Mouse (Mus musculus) gastrocnemius, adult 2 months (tissue): ENCODE data around the gene Slain1. TPM values are rescaled to one million over a fixed set of nuclear protein-coding genes. Genes with fewer than 3 reads are reported as not detected.
"Not testable (repeated sequence)": the region's sequence is repeated elsewhere in the genome, so short reads cannot be mapped to it uniquely, and the experiment has no call there.

ENCODE experiments used
- DNase-seq: peaks from one replicate; pipeline ENCODE4 v3.0.0; 2022
- H3K27ac ChIP-seq: fragments of 200-600 bp; 2 replicates; pipeline ENCODE4 v1.8.1; 2022; ENCODE audit warnings: mild to moderate bottlenecking
- H3K4me3 ChIP-seq: fragments of 200-600 bp; 2 replicates; pipeline ENCODE4 v1.8.1; 2022; ENCODE audit warnings: mild to moderate bottlenecking, moderate library complexity
- CTCF ChIP-seq: fragments of 200-600 bp; IDR thresholded peaks from 2 replicates; pipeline ENCODE4 v1.8.1; 2022; ENCODE audit warnings: antibody characterized with exemption, mild to moderate bottlenecking, moderate library complexity
- intact Hi-C: fragments of 180-260 bp; cut with DNase I; formaldehyde crosslinking; loops from one replicate; pipeline ENCODE4 v1.15.1; 2025
- microRNA-seq: library from miRNA; unstranded; fragments of <30 nt; microRNA quantifications from one replicate; pipeline ENCODE4 v1.2.0, GENCODE M21; 2021
- total RNA-seq, 2 experiments: library from RNA; stranded (reverse); gene quantifications; 2 replicates each; pipeline ENCODE4 v1.2.3; 2021

Gene Slain1
- total RNA-seq, 2 experiments from 2014 or later, result not detected

- TF ChIP-seq CTCF, result no peak
- Histone ChIP-seq H3K4me3 (peak overlapping the region; percentile 11; the same call in 1 of the 2 replicates), H3K27ac (peak overlapping the region; percentile 63)
- DNase-seq, result peak; percentile 17
- intact Hi-C loops, result no loop called here
Observed at GRCm38 (mm10) chr14:103742150-103742549, 92.1 kb downstream of the Slain1 start.

DNA sequence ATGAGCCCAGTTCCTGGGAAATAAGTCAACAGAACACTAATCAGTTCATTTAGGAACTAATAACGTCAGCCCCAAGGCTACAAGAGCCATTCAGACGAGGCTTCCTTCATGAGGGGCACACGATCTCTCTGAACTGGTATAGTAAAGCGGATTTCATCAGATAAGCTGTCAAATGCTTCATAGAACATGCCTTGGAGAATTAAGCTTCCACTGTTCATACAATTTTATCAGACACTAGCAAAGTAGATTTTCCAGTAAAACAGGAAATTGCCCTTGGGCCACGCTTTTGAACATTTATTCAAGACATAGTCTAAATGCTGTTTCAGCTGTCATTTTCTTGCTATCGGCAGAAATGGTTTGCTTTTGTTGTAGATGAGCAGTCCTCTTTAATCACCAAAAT, 97.3 kb downstream of the Slain1 start:
- no peak for TF ChIP-seq CTCF
- no peak for DNase-seq
- intact Hi-C loops, result no loop called here
- Histone ChIP-seq H3K27ac (no peak overlapping the region), H3K4me3 (no peak overlapping the region)

DNA sequence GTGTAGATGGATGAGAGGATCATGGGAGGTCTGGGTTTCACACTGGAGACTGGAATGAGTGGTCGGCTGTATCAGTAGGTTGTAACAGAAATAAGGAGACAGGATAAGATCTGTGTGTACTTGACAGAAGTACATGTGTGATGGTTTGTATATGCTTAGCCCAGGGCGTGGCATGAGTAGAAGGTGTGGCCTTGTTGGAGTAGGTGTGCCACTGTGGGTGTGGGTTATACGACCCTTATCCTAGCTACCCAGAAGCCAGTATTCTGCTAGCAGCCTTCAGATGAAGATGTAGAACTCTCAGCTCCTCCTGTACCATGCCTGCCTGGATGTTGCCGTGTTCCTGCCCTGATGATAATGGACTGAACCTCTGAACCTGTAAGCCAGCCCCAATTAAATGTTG, 100.6 kb downstream of the Slain1 start:
- H3K27ac ChIP-seq, DNase-seq, H3K4me3 ChIP-seq, intact Hi-C loops: not testable (repeated sequence)

DNA sequence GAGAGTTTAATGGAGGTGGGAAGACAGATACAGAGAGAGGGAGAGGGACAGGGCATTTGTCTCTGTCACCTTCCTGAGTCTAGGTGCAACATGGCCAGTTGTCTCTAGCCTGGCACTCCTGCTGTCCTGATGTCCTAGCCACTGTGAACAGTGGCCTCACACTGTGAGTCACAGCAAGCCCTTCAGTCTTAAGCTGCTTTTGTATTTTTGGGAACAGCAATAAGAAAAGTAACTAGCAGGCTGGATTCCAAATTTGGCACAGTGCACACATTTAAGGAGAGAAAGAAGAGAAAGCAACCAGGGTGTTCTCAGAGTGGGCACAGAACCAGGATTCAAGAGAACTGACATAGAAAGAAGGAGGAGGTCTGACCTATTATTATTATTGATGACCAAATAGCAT, 101.4 kb downstream of the Slain1 start:
- no peak overlapping the region for H3K27ac ChIP-seq
- no peak overlapping the region for H3K4me3 ChIP-seq
- intact Hi-C loops, result no loop called here
- no peak for DNase-seq
- no peak for TF ChIP-seq CTCF

- DNase-seq, result no peak
- no peak for TF ChIP-seq CTCF
- Histone ChIP-seq H3K4me3 (no peak overlapping the region), H3K27ac (no peak overlapping the region)
- intact Hi-C loops, result no loop called here
Observed at GRCm38 (mm10) chr14:103752773-103753172, 102.7 kb downstream of the Slain1 start.

- Histone ChIP-seq H3K4me3 (no peak overlapping the region), H3K27ac (no peak overlapping the region)
- no peak for DNase-seq
- intact Hi-C loops, result no loop called here
- no peak for TF ChIP-seq CTCF
Observed at GRCm38 (mm10) chr14:103754041-103754440, 104.0 kb downstream of the Slain1 start.

DNA sequence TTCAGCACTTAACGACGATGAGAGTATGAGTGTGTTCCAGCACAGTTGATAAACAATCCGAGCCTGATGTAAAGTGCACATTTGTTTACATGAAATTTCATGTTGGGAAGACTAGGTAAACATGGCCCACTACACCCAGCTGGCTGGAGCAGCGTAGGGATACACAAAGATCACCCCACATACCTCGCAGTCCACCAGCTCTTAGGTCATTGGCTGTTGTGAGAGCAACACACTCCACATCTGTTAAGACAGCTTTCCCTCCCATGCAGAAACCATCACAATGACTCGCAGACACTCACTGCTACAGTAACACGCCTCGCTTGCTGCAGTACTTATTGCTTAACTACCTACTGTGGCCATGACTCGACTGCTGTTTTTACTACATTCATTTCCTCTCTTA, 104.4 kb downstream of the Slain1 start:
- Histone ChIP-seq H3K4me3 (no peak overlapping the region), H3K27ac (no peak overlapping the region)
- intact Hi-C loops, result no loop called here
- TF ChIP-seq CTCF, result no peak
- no peak for DNase-seq

Small RNA genes lying within 50 kb of the gene (microRNA-seq; reads per million reads assigned to microRNA genes)
- not detected for gene Gm22877

Other genes starting within 250 kb of the Slain1 start
- under 1 TPM; 0.10 to 0.20 TPM for gene Scel, start 136.9 kb upstream of the Slain1 start, total RNA-seq
- 10 to 100 TPM in 1 of 2 experiments, 1 to 10 TPM in 1; 5.8 to 10.5 TPM for gene Ednrb, start 194.2 kb downstream of the Slain1 start, total RNA-seq